ENCODE assay signal across 9 mouse cellular contexts in the genomic region with DNA sequence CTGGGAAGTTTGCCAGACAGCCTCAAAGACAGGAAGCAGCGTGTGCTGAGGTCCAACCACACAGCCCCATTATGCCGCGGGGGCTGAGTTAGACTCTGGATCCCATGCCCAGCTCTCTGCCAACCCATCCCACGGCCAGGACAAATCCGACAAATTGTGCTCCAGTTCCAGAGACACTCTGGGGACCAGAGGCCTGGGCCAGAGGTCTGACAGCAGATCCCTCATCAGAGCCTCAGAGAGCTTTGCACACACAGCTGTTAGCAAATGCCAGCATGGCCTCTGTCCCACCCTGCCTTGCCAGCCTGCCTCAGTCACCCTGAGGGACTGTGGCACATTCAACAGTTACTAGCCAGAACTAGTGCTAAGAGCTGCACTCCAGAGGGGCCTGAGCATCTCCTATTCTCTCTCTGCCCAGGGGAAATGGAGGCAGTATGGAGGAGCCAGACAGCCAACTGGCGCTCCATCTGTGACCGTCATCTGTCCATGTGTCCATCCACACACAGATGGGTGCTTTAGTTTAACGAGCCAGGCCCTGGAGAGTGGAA. TPM values are rescaled to one million over a fixed set of nuclear protein-coding genes. Genes with fewer than 3 reads are reported as not detected.
DNase-seq lines count a peak whose midpoint lies in the region; ATAC-seq lines count a peak whose summit lies in the region.
"Had no signal": no experiment of that assay in that cellular context is flagged by ENCODE, and none has a peak within 500 bp of the region (broad histone marks: within the 10 kb centered on the region; RNA-seq: fewer than 3 reads in every experiment).

No protein-coding gene starts in this region.

- H3K9me3 ChIP-seq in midbrain, embryonic 10.5 days (replicated peaks): peaks cover 4% of the 10 kb centered on the region; the same call in 1 of the 2 replicates
- no peaks in the 10 kb centered on the region for H3K9me3 ChIP-seq in midbrain, embryonic 15.5 days
- no peaks in the 10 kb centered on the region for H3K9me3 ChIP-seq in hindbrain, embryonic 11.5 days (ENCODE audit: control insufficient read depth, low read length)
- H3K9me3 ChIP-seq in midbrain, embryonic 14.5 days (ENCODE audit: control insufficient read depth, low read length): no peaks in the 10 kb centered on the region
- H3K9me3 ChIP-seq in heart, embryonic 11.5 days (replicated peaks; ENCODE audit: control insufficient read depth, low read length): no peaks in the 10 kb centered on the region
- no peaks in the 10 kb centered on the region for H3K9me3 ChIP-seq in heart, embryonic 12.5 days (replicated peaks)

- H3K27ac ChIP-seq in midbrain, embryonic 10.5 days (replicated peaks): peak overlapping the region; percentile 66; the same call in 1 of the 2 replicates
- H3K27ac ChIP-seq in midbrain, embryonic 15.5 days: no peak overlapping the region
- H3K27ac ChIP-seq in hindbrain, embryonic 11.5 days (ENCODE audit: low read depth, low read length): no peak overlapping the region
- H3K27ac ChIP-seq in midbrain, embryonic 14.5 days (replicated peaks; ENCODE audit: low read depth, low read length): no peak overlapping the region
- H3K27ac ChIP-seq in heart, embryonic 11.5 days (ENCODE audit: low read depth, low read length): no peak overlapping the region
- no peak overlapping the region for H3K27ac ChIP-seq in heart, embryonic 12.5 days (ENCODE audit: poor library complexity, severe bottlenecking)

- H3K27me3 ChIP-seq in midbrain, embryonic 10.5 days (ENCODE audit: low read depth, poor library complexity, severe bottlenecking): peaks cover 98% of the 10 kb centered on the region
- peaks cover 3% of the 10 kb centered on the region; the same call in 1 of the 2 replicates for H3K27me3 ChIP-seq in midbrain, embryonic 15.5 days (replicated peaks)
- peaks cover 6% of the 10 kb centered on the region for H3K27me3 ChIP-seq in hindbrain, embryonic 11.5 days (ENCODE audit: control insufficient read depth, insufficient read depth, low read length)
- H3K27me3 ChIP-seq in midbrain, embryonic 14.5 days (ENCODE audit: control insufficient read depth, insufficient read depth, low read length): no peaks in the 10 kb centered on the region
- peaks cover 44% of the 10 kb centered on the region for H3K27me3 ChIP-seq in heart, embryonic 11.5 days (ENCODE audit: control insufficient read depth, insufficient read depth, low read length)
- H3K27me3 ChIP-seq in heart, embryonic 12.5 days (replicated peaks): peaks cover 69% of the 10 kb centered on the region

- no peak overlapping the region for H3K9ac ChIP-seq in midbrain, embryonic 15.5 days
- no peak overlapping the region for H3K9ac ChIP-seq in hindbrain, embryonic 11.5 days (ENCODE audit: low read depth, low read length)
- 0 out of 2 replicates have a peak overlapping the region, but pooled peaks have one; percentile 16 for H3K9ac ChIP-seq in midbrain, embryonic 14.5 days (replicated peaks; ENCODE audit: low read length)
- H3K9ac ChIP-seq in heart, embryonic 11.5 days (ENCODE audit: low read depth, low read length): no peak overlapping the region
- no peak overlapping the region for H3K9ac ChIP-seq in heart, embryonic 12.5 days

- 77% methylated on average over 8 of the region's 8 CpGs for WGBS in midbrain, embryonic 10.5 days
- 59% methylated on average over 8 of the region's 8 CpGs for WGBS in midbrain, embryonic 15.5 days
- 74% methylated on average over 8 of the region's 8 CpGs for WGBS in hindbrain, embryonic 11.5 days
- 61% methylated on average over 8 of the region's 8 CpGs for WGBS in midbrain, embryonic 14.5 days
- 57% methylated on average over 8 of the region's 8 CpGs for WGBS in heart, embryonic 11.5 days (ENCODE audit: insufficient replicate concordance)
- WGBS in heart, embryonic 12.5 days: 66% methylated on average over 8 of the region's 8 CpGs

- no peak for ATAC-seq in midbrain, embryonic 15.5 days (replicated peaks)
- no peak for ATAC-seq in hindbrain, embryonic 11.5 days (ENCODE audit: low FRiP score)
- ATAC-seq in midbrain, embryonic 14.5 days (ENCODE audit: low FRiP score, low TSS enrichment): no peak
- no peak for ATAC-seq in heart, embryonic 11.5 days (replicated peaks; ENCODE audit: insufficient number of reproducible peaks, low FRiP score, low TSS enrichment)
- no peak for ATAC-seq in heart, embryonic 12.5 days (ENCODE audit: insufficient number of reproducible peaks, low FRiP score)

- peak; percentile 47 for DNase-seq in adrenal gland, postnatal 10 days
- DNase-seq in adrenal gland, postnatal 36 days: no peak
- DNase-seq in midbrain, embryonic 10.5 days (ENCODE audit: low spot score): no peak
- peak; percentile 24 for DNase-seq in hindbrain, embryonic 11.5 days (ENCODE audit: low spot score)
- DNase-seq in midbrain, embryonic 14.5 days: no peak
- DNase-seq: liver had no signal

- H3K4me1 ChIP-seq in midbrain, embryonic 10.5 days: peaks cover 81% of the 10 kb centered on the region
- H3K4me1 ChIP-seq in midbrain, embryonic 15.5 days: peaks cover 50% of the 10 kb centered on the region
- peaks cover 15% of the 10 kb centered on the region for H3K4me1 ChIP-seq in hindbrain, embryonic 11.5 days (replicated peaks; ENCODE audit: control insufficient read depth, insufficient read depth, low read length)
- peaks cover 53% of the 10 kb centered on the region for H3K4me1 ChIP-seq in midbrain, embryonic 14.5 days (ENCODE audit: control insufficient read depth, insufficient read depth, low read length)
- H3K4me1 ChIP-seq in heart, embryonic 11.5 days (ENCODE audit: control insufficient read depth, insufficient read depth, low read length): peaks cover 19% of the 10 kb centered on the region
- peaks cover 31% of the 10 kb centered on the region for H3K4me1 ChIP-seq in heart, embryonic 12.5 days (replicated peaks)

- no peak overlapping the region for H3K4me3 ChIP-seq in midbrain, embryonic 10.5 days
- H3K4me3 ChIP-seq in midbrain, embryonic 15.5 days: no peak overlapping the region
- H3K4me3 ChIP-seq in hindbrain, embryonic 11.5 days (ENCODE audit: low read depth, low read length): no peak overlapping the region
- H3K4me3 ChIP-seq in midbrain, embryonic 14.5 days (replicated peaks; ENCODE audit: low read depth, low read length): no peak overlapping the region
- no peak overlapping the region for H3K4me3 ChIP-seq in heart, embryonic 11.5 days (ENCODE audit: low read depth, low read length)
- H3K4me3 ChIP-seq in heart, embryonic 12.5 days: no peak overlapping the region

- no peak overlapping the region for H3K4me2 ChIP-seq in midbrain, embryonic 15.5 days
- H3K4me2 ChIP-seq in hindbrain, embryonic 11.5 days (replicated peaks; ENCODE audit: low read depth, low read length): no peak overlapping the region
- no peak overlapping the region for H3K4me2 ChIP-seq in midbrain, embryonic 14.5 days (ENCODE audit: low read length)
- H3K4me2 ChIP-seq in heart, embryonic 11.5 days: no peak overlapping the region
- no peak overlapping the region for H3K4me2 ChIP-seq in heart, embryonic 12.5 days

- H3K36me3 ChIP-seq in midbrain, embryonic 10.5 days: no peaks in the 10 kb centered on the region
- no peaks in the 10 kb centered on the region for H3K36me3 ChIP-seq in midbrain, embryonic 15.5 days (replicated peaks)
- H3K36me3 ChIP-seq in hindbrain, embryonic 11.5 days (ENCODE audit: control insufficient read depth, insufficient read depth, low read length): no peaks in the 10 kb centered on the region
- H3K36me3 ChIP-seq in midbrain, embryonic 14.5 days (ENCODE audit: control insufficient read depth, insufficient read depth, low read length): no peaks in the 10 kb centered on the region
- no peaks in the 10 kb centered on the region for H3K36me3 ChIP-seq in heart, embryonic 11.5 days (ENCODE audit: control insufficient read depth, insufficient read depth, low read length)
- no peaks in the 10 kb centered on the region for H3K36me3 ChIP-seq in heart, embryonic 12.5 days

RNA-seq across cellular contexts. Expression of a gene that starts 43.1 kb away (rescaled TPM):
- total RNA-seq in adrenal gland, postnatal 10 days (2021): 1 to 10 TPM; 1.1 to 2.0 TPM
- 1 to 10 TPM; 1.3 to 4.0 TPM for total RNA-seq in adrenal gland, postnatal 36 days (2021)
- 6.0 and 7.5 TPM in 2 replicates for polyA plus RNA-seq in midbrain, embryonic 10.5 days (2016; fragmentation: Nextera tagmentation; extraction: Ambion mirVana)
- polyA plus RNA-seq in midbrain, embryonic 15.5 days (2015; fragmentation: Nextera tagmentation; extraction: Ambion mirVana): 12.2 and 12.5 TPM in 2 replicates
- 4.6 and 5.6 TPM in 2 replicates for polyA plus RNA-seq in hindbrain, embryonic 11.5 days (2014; fragmentation: Nextera tagmentation; extraction: Ambion mirVana)
- polyA plus RNA-seq in midbrain, embryonic 14.5 days (2014; fragmentation: Nextera tagmentation; extraction: Ambion mirVana): 7.0 and 10.2 TPM in 2 replicates
- polyA plus RNA-seq in heart, embryonic 11.5 days (2014; fragmentation: Nextera tagmentation; extraction: Ambion mirVana): 0.79 and 0.97 TPM in 2 replicates
- 0.81 and 0.87 TPM in 2 replicates for polyA plus RNA-seq in heart, embryonic 12.5 days (2016; fragmentation: Nextera tagmentation; extraction: Ambion mirVana)

RNA-seq across cellular contexts. Expression of a gene that starts 57.5 kb away (rescaled TPM):
- total RNA-seq in adrenal gland, postnatal 10 days (2021): 100 to 1,000 TPM; 104 to 105 TPM
- total RNA-seq in adrenal gland, postnatal 36 days (2021): 100 to 1,000 TPM; 118 to 130 TPM
- polyA plus RNA-seq in midbrain, embryonic 10.5 days (2016; fragmentation: Nextera tagmentation; extraction: Ambion mirVana): 274 and 293 TPM in 2 replicates
- polyA plus RNA-seq in midbrain, embryonic 15.5 days (2015; fragmentation: Nextera tagmentation; extraction: Ambion mirVana): 242 and 255 TPM in 2 replicates
- polyA plus RNA-seq in hindbrain, embryonic 11.5 days (2014; fragmentation: Nextera tagmentation; extraction: Ambion mirVana): 246 and 250 TPM in 2 replicates
- polyA plus RNA-seq in midbrain, embryonic 14.5 days (2014; fragmentation: Nextera tagmentation; extraction: Ambion mirVana): 244 and 263 TPM in 2 replicates
- polyA plus RNA-seq in heart, embryonic 11.5 days (2014; fragmentation: Nextera tagmentation; extraction: Ambion mirVana): 172 and 186 TPM in 2 replicates
- polyA plus RNA-seq in heart, embryonic 12.5 days (2016; fragmentation: Nextera tagmentation; extraction: Ambion mirVana): 151 and 154 TPM in 2 replicates

Comparison
In these comparisons a context has a peak if more than half of its experiments do, and no peak if none do; other contexts are left out.
1. DNase-seq: peak in adrenal gland, postnatal 10 days (single experiment) and hindbrain, embryonic 11.5 days (single experiment); none in adrenal gland, postnatal 36 days (0 of 2), midbrain, embryonic 10.5 days (single experiment) and midbrain, embryonic 14.5 days (single experiment).